Mouse (Mus musculus): Measurements from ENCODE around the gene Pde3a. TPM values are rescaled to one million over a fixed set of nuclear protein-coding genes. Genes with fewer than 3 reads are reported as not detected.

The Pde3a gene
- polyA plus RNA-seq, 1 experiment from 2014 or later: 4.8 TPM

- WGBS: 70% methylated on average over 3 of the region's 3 CpGs
- Histone ChIP-seq H3K36me3 (ENCODE audit: control insufficient read depth, insufficient read depth, low read length) (peaks cover 7% of the 10 kb centered on the region; the same call in 1 of the 2 replicates), H3K4me3 (ENCODE audit: low read depth, low read length) (no peak overlapping the region), H3K4me2 (ENCODE audit: low read depth, low read length) (no peak overlapping the region), H3K27ac (replicated peaks; ENCODE audit: low read depth, low read length) (no peak overlapping the region), H3K27me3 (replicated peaks; ENCODE audit: control insufficient read depth, insufficient read depth, low read length) (no peaks in the 10 kb centered on the region), H3K9me3 (ENCODE audit: control insufficient read depth, low read length) (no peaks in the 10 kb centered on the region), H3K9ac (ENCODE audit: low read depth, low read length) (no peak overlapping the region), H3K4me1 (ENCODE audit: control insufficient read depth, insufficient read depth, low read length) (no peaks in the 10 kb centered on the region)
- DNase-seq (ENCODE audit: low spot score): no peak
- no peak for ATAC-seq (ENCODE audit: low read depth)
These were observed 252.1 kb downstream of the Pde3a start for GRCm38 (mm10) chr6:141501171-141501570.

DNA sequence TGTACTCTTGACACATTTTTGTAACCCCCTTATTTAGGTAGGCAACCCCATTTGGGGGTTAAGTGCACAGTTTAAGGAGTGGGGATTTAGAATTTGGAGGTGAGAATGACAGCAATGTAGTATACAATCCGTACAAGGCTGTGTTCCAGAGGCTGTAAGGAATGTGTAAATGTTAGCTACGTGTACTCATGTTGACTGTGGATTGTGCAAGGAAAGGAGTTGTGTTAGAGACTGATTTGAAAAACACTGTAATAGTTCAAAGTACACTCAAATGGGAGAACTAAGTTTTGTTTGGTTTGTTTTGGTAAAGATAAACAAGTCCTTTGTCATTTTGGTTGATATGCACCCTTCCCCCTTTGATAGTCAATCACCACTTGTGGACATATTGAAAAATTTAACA is 273.5 kb downstream of the Pde3a start:
- H3K9me3 ChIP-seq (ENCODE audit: control insufficient read depth, low read length): no peaks in the 10 kb centered on the region
- WGBS: 72% methylated on average over 2 of the region's 2 CpGs
- no peak overlapping the region for H3K9ac ChIP-seq (ENCODE audit: low read depth, low read length)
- no peaks in the 10 kb centered on the region for H3K4me1 ChIP-seq (ENCODE audit: control insufficient read depth, insufficient read depth, low read length)
- no peaks in the 10 kb centered on the region for H3K27me3 ChIP-seq (replicated peaks; ENCODE audit: control insufficient read depth, insufficient read depth, low read length)
- no peaks in the 10 kb centered on the region for H3K36me3 ChIP-seq (ENCODE audit: control insufficient read depth, insufficient read depth, low read length)
- ATAC-seq (ENCODE audit: low read depth): no peak
- no peak overlapping the region for H3K4me3 ChIP-seq (ENCODE audit: low read depth, low read length)
- H3K4me2 ChIP-seq (ENCODE audit: low read depth, low read length): no peak overlapping the region
- DNase-seq (ENCODE audit: low spot score): no peak
- H3K27ac ChIP-seq (replicated peaks; ENCODE audit: low read depth, low read length): no peak overlapping the region

GRCm38 (mm10) chr6:141523747-141524640 is 274.9 kb downstream of the Pde3a start, which contains the start of gene Slco1c1:
Gene Slco1c1, plus strand, starts transcription at chr6:141524368.
- no peaks in the 10 kb centered on the region for H3K27me3 ChIP-seq (replicated peaks; ENCODE audit: control insufficient read depth, insufficient read depth, low read length)
- WGBS: 42% methylated on average over 2 of the region's 2 CpGs
- no peak within 1 kb of the TSS for H3K4me2 ChIP-seq (ENCODE audit: low read depth, low read length)

DNA sequence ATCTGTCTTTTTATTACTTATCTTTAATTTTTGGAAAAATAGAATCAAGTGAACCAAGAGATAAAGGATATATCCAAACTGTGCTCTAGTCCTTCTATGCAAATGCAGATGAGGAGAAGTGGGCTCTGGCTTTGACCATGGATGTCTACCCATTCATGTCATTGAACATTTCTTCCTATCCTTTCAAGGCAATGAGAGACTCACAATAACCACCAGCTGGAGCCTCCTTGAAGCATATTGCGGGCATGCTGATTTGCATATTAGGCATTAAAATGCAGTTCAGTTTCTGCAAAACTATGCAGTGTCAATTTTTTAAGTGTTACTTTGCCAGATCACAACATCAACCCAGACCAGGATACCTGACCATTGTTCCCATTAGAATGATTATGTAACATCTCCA is 276.7 kb downstream of the Pde3a start:
- H3K4me1 ChIP-seq (ENCODE audit: control insufficient read depth, insufficient read depth, low read length): no peaks in the 10 kb centered on the region
- H3K4me3 ChIP-seq (ENCODE audit: low read depth, low read length): no peak overlapping the region
- 91% methylated on average over 1 of the region's 1 CpGs for WGBS

More at GRCm38 (mm10) chr6:141523747-141524640, 274.9 kb downstream of the Pde3a start, which contains the start of gene Slco1c1:
- no peak within 1 kb of the TSS for H3K9ac ChIP-seq (ENCODE audit: low read depth, low read length)
- no peak within 1 kb of the TSS for H3K4me3 ChIP-seq (ENCODE audit: low read depth, low read length)
- DNase-seq (ENCODE audit: low spot score) (no peak), ATAC-seq (ENCODE audit: low read depth) (no peak)
- no peak within 1 kb of the TSS for H3K27ac ChIP-seq (replicated peaks; ENCODE audit: low read depth, low read length)
- no peaks in the 10 kb centered on the region for H3K4me1 ChIP-seq (ENCODE audit: control insufficient read depth, insufficient read depth, low read length)
- no peaks in the 10 kb centered on the region for H3K36me3 ChIP-seq (ENCODE audit: control insufficient read depth, insufficient read depth, low read length)
- H3K9me3 ChIP-seq (ENCODE audit: control insufficient read depth, low read length): no peaks in the 10 kb centered on the region

DNA sequence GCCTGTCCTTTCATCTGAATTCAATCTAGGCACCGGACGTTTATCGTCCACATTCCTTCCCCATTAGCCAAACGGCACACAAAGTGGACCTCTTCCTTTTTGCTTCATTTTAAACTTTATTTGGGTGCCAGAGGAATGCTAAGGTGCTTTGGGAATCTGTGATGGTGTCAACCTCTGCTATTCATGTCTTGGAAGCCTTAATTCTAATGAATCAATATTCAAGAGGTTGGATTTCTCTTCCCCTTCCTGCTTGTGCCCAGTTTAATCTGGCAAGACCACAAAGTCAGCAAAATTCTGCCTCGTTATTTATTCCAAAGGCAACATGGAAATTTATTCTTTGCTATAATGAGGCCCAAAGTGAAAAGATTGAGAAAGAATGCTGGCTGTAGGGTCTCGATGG is 281.8 kb downstream of the Pde3a start:
- DNase-seq (ENCODE audit: low spot score) (no peak), ATAC-seq (ENCODE audit: low read depth) (no peak)
- Histone ChIP-seq H3K4me2 (ENCODE audit: low read depth, low read length) (no peak overlapping the region), H3K36me3 (ENCODE audit: control insufficient read depth, insufficient read depth, low read length) (no peaks in the 10 kb centered on the region), H3K27me3 (replicated peaks; ENCODE audit: control insufficient read depth, insufficient read depth, low read length) (peaks cover under 1% of the 10 kb centered on the region; the same call in 1 of the 2 replicates), H3K9ac (ENCODE audit: low read depth, low read length) (no peak overlapping the region), H3K27ac (replicated peaks; ENCODE audit: low read depth, low read length) (no peak overlapping the region), H3K4me3 (ENCODE audit: low read depth, low read length) (no peak overlapping the region), H3K9me3 (ENCODE audit: control insufficient read depth, low read length) (no peaks in the 10 kb centered on the region), H3K4me1 (ENCODE audit: control insufficient read depth, insufficient read depth, low read length) (no peaks in the 10 kb centered on the region)
- WGBS: 52% methylated on average over 6 of the region's 6 CpGs

More for the DNA sequence above, 276.7 kb downstream of the Pde3a start:
- Histone ChIP-seq H3K9me3 (ENCODE audit: control insufficient read depth, low read length) (no peaks in the 10 kb centered on the region), H3K27me3 (replicated peaks; ENCODE audit: control insufficient read depth, insufficient read depth, low read length) (no peaks in the 10 kb centered on the region; the same call in 1 of the 2 replicates), H3K9ac (ENCODE audit: low read depth, low read length) (no peak overlapping the region), H3K36me3 (ENCODE audit: control insufficient read depth, insufficient read depth, low read length) (no peaks in the 10 kb centered on the region), H3K4me2 (ENCODE audit: low read depth, low read length) (no peak overlapping the region), H3K27ac (replicated peaks; ENCODE audit: low read depth, low read length) (no peak overlapping the region)
- ATAC-seq (ENCODE audit: low read depth) (no peak), DNase-seq (ENCODE audit: low spot score) (no peak)

- H3K27ac ChIP-seq (replicated peaks; ENCODE audit: low read depth, low read length): no peak overlapping the region
- H3K36me3 ChIP-seq (ENCODE audit: control insufficient read depth, insufficient read depth, low read length): no peaks in the 10 kb centered on the region
- no peak for ATAC-seq (ENCODE audit: low read depth)
- H3K4me3 ChIP-seq (ENCODE audit: low read depth, low read length): no peak overlapping the region
- peak; percentile 66 for DNase-seq (ENCODE audit: low spot score)
- H3K4me1 ChIP-seq (ENCODE audit: control insufficient read depth, insufficient read depth, low read length): no peaks in the 10 kb centered on the region; the same call in 1 of the 2 replicates
- H3K9ac ChIP-seq (ENCODE audit: low read depth, low read length): no peak overlapping the region
- no peaks in the 10 kb centered on the region for H3K9me3 ChIP-seq (ENCODE audit: control insufficient read depth, low read length)
- H3K27me3 ChIP-seq (replicated peaks; ENCODE audit: control insufficient read depth, insufficient read depth, low read length): peaks cover 3% of the 10 kb centered on the region; the same call in 1 of the 2 replicates
- H3K4me2 ChIP-seq (ENCODE audit: low read depth, low read length): no peak overlapping the region
- 13% methylated on average over 3 of the region's 3 CpGs for WGBS
These were observed 288.2 kb downstream of the Pde3a start for GRCm38 (mm10) chr6:141537298-141537697.

DNA sequence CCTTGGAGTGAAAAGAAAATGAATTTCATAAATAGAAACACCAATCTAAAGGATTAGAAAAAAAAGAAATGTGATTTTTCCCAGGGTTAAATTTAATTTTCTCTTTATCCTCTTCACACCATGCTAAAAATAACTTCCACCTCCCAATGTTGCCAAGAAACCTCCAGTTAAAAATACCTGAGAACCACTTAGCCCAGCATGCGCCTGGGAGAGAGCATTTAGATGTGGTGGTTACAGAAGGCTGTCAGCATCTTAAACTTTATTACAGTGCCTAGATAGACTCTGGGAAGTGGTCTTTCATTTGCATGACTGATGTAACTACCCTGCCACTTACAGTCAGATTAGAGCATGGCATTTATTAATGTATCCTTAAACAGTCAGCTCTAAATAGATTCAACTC is 292.1 kb downstream of the Pde3a start:
- no peak overlapping the region for H3K27ac ChIP-seq (replicated peaks; ENCODE audit: low read depth, low read length)
- H3K9ac ChIP-seq (ENCODE audit: low read depth, low read length): no peak overlapping the region
- peaks cover under 1% of the 10 kb centered on the region; the same call in 1 of the 2 replicates for H3K27me3 ChIP-seq (replicated peaks; ENCODE audit: control insufficient read depth, insufficient read depth, low read length)
- no peak overlapping the region for H3K4me2 ChIP-seq (ENCODE audit: low read depth, low read length)
- H3K4me1 ChIP-seq (ENCODE audit: control insufficient read depth, insufficient read depth, low read length): peaks cover 10% of the 10 kb centered on the region
- no peaks in the 10 kb centered on the region for H3K36me3 ChIP-seq (ENCODE audit: control insufficient read depth, insufficient read depth, low read length)
- WGBS: 79% methylated on average over 1 of the region's 1 CpGs
- H3K9me3 ChIP-seq (ENCODE audit: control insufficient read depth, low read length): no peaks in the 10 kb centered on the region
- no peak for ATAC-seq (ENCODE audit: low read depth)
- no peak overlapping the region for H3K4me3 ChIP-seq (ENCODE audit: low read depth, low read length)
- no peak for DNase-seq (ENCODE audit: low spot score)

- H3K27ac ChIP-seq (replicated peaks; ENCODE audit: low read depth, low read length): no peak overlapping the region
- H3K9ac ChIP-seq (ENCODE audit: low read depth, low read length): no peak overlapping the region
- no peaks in the 10 kb centered on the region; the same call in 1 of the 2 replicates for H3K27me3 ChIP-seq (replicated peaks; ENCODE audit: control insufficient read depth, insufficient read depth, low read length)
- peaks cover 10% of the 10 kb centered on the region for H3K4me1 ChIP-seq (ENCODE audit: control insufficient read depth, insufficient read depth, low read length)
- DNase-seq (ENCODE audit: low spot score) (no peak), ATAC-seq (ENCODE audit: low read depth) (no peak)
- H3K4me2 ChIP-seq (ENCODE audit: low read depth, low read length): no peak overlapping the region
- 68% methylated on average over 7 of the region's 7 CpGs for WGBS
- no peaks in the 10 kb centered on the region for H3K9me3 ChIP-seq (ENCODE audit: control insufficient read depth, low read length)
- no peaks in the 10 kb centered on the region for H3K36me3 ChIP-seq (ENCODE audit: control insufficient read depth, insufficient read depth, low read length)
- H3K4me3 ChIP-seq (ENCODE audit: low read depth, low read length): no peak overlapping the region
These were observed 294.3 kb downstream of the Pde3a start for GRCm38 (mm10) chr6:141543344-141543743.
